Mouse (Mus musculus) C2C12 (cell line): ENCODE measurements at regions not wholly inside any gene's neighbourhood (a gene's known extent, or its start where the extent isn't known, plus 50 kb on each side); places are given as distances from the start of the nearest gene placed in this dataset.

Source experiments
- CTCF ChIP-seq: IDR thresholded peaks from one replicate; pipeline ENCODE4 v1.5.1; 2011; ENCODE audit not compliant: control insufficient read depth, insufficient read depth, insufficient read length
- FOSL1 ChIP-seq: IDR thresholded peaks from one replicate; pipeline ENCODE4 v1.8.0; 2011; ENCODE audit warnings: mild to moderate bottlenecking, low read length; ENCODE audit not compliant: poor library complexity, insufficient read depth, severe bottlenecking
- MAX ChIP-seq: IDR thresholded peaks from one replicate; pipeline ENCODE4 v1.6.1; 2011; ENCODE audit warnings: mild to moderate bottlenecking, control low read depth
- MYOG ChIP-seq: IDR thresholded peaks from one replicate; pipeline ENCODE4 v1.6.1; 2011; ENCODE audit not compliant: control insufficient read depth, insufficient read length; ENCODE audit errors: extremely low read depth
- USF1 ChIP-seq: IDR thresholded peaks from one replicate; pipeline ENCODE4 v1.6.1; 2011; ENCODE audit warnings: low read depth, mild to moderate bottlenecking, control low read depth, moderate library complexity

DNA sequence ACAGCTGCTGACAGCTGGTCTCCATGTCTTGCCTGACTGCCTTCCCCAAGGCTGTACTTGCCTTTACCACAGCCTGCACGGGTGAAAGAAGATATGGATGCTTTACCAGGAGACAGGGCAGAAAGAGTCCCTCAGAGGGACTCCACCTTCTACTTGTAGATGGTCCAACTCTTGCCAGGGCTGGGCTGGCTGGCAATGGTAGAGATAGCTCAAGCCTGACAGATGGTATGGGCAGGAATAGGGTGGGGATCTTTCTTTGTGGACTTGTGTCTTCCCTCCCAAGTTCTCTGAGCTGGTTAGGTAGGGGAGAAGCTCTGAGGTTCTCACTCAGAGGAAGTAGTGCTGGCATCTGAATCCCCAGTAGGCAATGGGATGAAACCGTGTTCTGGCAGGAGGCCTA is 93.9 kb upstream of the Ret start:
- TF ChIP-seq USF1 (no peak), FOSL1 (no peak), CTCF (no peak), MYOG (no peak), MAX (no peak)
